Mouse (Mus musculus) heart, embryonic 13.5 days (tissue): ENCODE results near the gene Ppp1r3c. TPM values are rescaled to one million over a fixed set of nuclear protein-coding genes. Genes with fewer than 3 reads are reported as not detected.

ENCODE experiments used
- polyA plus RNA-seq: library from polyadenylated mRNA; unstranded; fragments of >200 nt; fragmentation: Nextera tagmentation; extraction: Ambion mirVana; gene quantifications from 2 replicates; pipeline ENCODE4 v1.2.1, GENCODE M21; 2015

Gene Ppp1r3c
- polyA plus RNA-seq, 1 experiment from 2014 or later: 49.2 TPM

Other genes starting within 250 kb of the Ppp1r3c start
- 6.0 and 6.1 TPM in 2 replicates for gene Hectd2, start 182.0 kb downstream of the Ppp1r3c start, polyA plus RNA-seq
- gene Tnks2, start 97.6 kb upstream of the Ppp1r3c start, polyA plus RNA-seq: 35.0 and 35.8 TPM in 2 replicates
- gene Fgfbp3, start 183.0 kb upstream of the Ppp1r3c start, polyA plus RNA-seq: 3.9 and 4.2 TPM in 2 replicates
- gene Btaf1, start 189.4 kb upstream of the Ppp1r3c start, polyA plus RNA-seq: 6.5 and 6.9 TPM in 2 replicates